Mouse (Mus musculus) heart, embryonic 14.5 days (tissue): Measurements from ENCODE around the gene Ptprc. TPM values are rescaled to one million over a fixed set of nuclear protein-coding genes. Genes with fewer than 3 reads are reported as not detected.

Source experiments
- ATAC-seq: fragments of 200-750 bp; cut with Nextera tagmentation; 2 replicates; pipeline ENCODE4 v1.8.0; 2017; ENCODE audit warnings: low read depth, moderate TSS enrichment; ENCODE audit not compliant: insufficient number of reproducible peaks, insufficient read depth, low FRiP score
- H3K27ac ChIP-seq, 2 experiments: fragments of 200-500 bp in 1 of 2; fragments of 300-500 bp in 1 of 2; sonication (generic) in 1 of 2; replicated peaks in 1 of 2; 2 replicates each; pipeline ENCODE4 v1.5.1; 2012 to 2014; ENCODE audit warnings: low read depth in 2 of 2, low read length in 2 of 2, control low read depth in 1 of 2, mild to moderate bottlenecking in 1 of 2, mixed read lengths in 1 of 2; ENCODE audit not compliant: control insufficient read depth in 1 of 2, insufficient read depth in 1 of 2
- H3K27me3 ChIP-seq: fragments of 300-500 bp; sonication (generic); 2 replicates; pipeline ENCODE4 v1.6.1; 2014; ENCODE audit warnings: mild to moderate bottlenecking, low read length, control low read depth; ENCODE audit not compliant: control insufficient read depth, insufficient read depth
- H3K36me3 ChIP-seq: fragments of 300-500 bp; sonication (generic); 2 replicates; pipeline ENCODE4 v1.6.1; 2014; ENCODE audit warnings: mild to moderate bottlenecking, control low read depth, low read length, mixed read lengths; ENCODE audit not compliant: control insufficient read depth, insufficient read depth
- H3K4me1 ChIP-seq, 2 experiments: fragments of 200-500 bp in 1 of 2; fragments of 300-500 bp in 1 of 2; sonication (generic) in 1 of 2; 2 replicates each; pipeline ENCODE4 v1.6.1; 2012 to 2014; ENCODE audit warnings: low read length in 2 of 2, control low read depth in 1 of 2, mixed read lengths in 1 of 2; ENCODE audit not compliant: control insufficient read depth in 2 of 2, insufficient read depth in 2 of 2
- H3K4me2 ChIP-seq: fragments of 300-500 bp; sonication (generic); 2 replicates; pipeline ENCODE4 v1.6.1; 2014; ENCODE audit warnings: mild to moderate bottlenecking, low read length
- H3K4me3 ChIP-seq, 2 experiments: fragments of 200-500 bp in 1 of 2; fragments of 300-500 bp in 1 of 2; sonication (generic) in 1 of 2; 2 replicates each; pipeline ENCODE4 v1.5.1; 2012 to 2014; ENCODE audit warnings: low read length in 2 of 2, mild to moderate bottlenecking in 2 of 2, control low read depth in 1 of 2, low read depth in 1 of 2, moderate library complexity in 1 of 2; ENCODE audit not compliant: control insufficient read depth in 1 of 2, insufficient read depth in 1 of 2
- H3K9ac ChIP-seq: fragments of 300-500 bp; sonication (generic); 2 replicates; pipeline ENCODE4 v1.6.1; 2014; ENCODE audit warnings: mild to moderate bottlenecking, low read length
- H3K9me3 ChIP-seq: fragments of 300-500 bp; sonication (generic); 2 replicates; pipeline ENCODE4 v1.6.1; 2016; ENCODE audit warnings: low read length, control low read depth; ENCODE audit not compliant: control insufficient read depth
- WGBS: fragments of 180-500 bp; shearing (Covaris S2); extraction: QIAGEN DNeasy Blood & Tissue Kit; methylation state at CpG from one replicate; pipeline ENCODE4 v1.1.7; 2014; 5-methylcytosine and 5-hydroxymethylcytosine counted together
- polyA plus RNA-seq: library from polyadenylated mRNA; unstranded; fragments of >200 nt; fragmentation: Nextera tagmentation; extraction: Ambion mirVana; gene quantifications from 2 replicates; pipeline ENCODE4 v1.2.1, GENCODE M21; 2014

Ptprc gene
- polyA plus RNA-seq, 1 experiment from 2014 or later, result 1.9 TPM

DNA sequence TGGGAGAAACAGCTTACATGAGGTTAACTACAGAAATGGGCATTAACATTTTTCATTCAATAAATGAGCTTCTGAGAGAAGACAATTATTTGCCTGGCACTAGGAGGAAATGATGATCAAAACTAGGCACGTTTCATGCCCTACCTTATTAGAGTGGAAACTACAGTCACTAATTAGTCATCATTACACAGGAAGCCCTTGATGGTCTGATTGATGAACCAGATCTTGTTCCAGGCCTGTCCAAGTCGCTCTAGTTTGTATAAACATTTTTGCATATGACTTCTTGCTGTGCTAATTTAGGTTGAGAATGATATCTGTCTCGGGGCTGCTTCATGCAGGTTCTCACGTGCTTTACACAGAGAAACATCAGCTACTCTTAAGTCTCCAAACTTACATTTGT is 10.4 kb upstream of the Ptprc start:
- Histone ChIP-seq H3K27me3 (no peaks in the 10 kb centered on the region), H3K9me3 (no peaks in the 10 kb centered on the region), H3K4me1 (no peaks in the 10 kb centered on the region), H3K9ac (no peak overlapping the region), H3K4me3 (no peak overlapping the region), H3K36me3 (no peaks in the 10 kb centered on the region), H3K27ac (no peak overlapping the region), H3K4me2 (no peak overlapping the region)
- ATAC-seq, result no peak
- 61% methylated on average over 4 of the region's 4 CpGs for WGBS

DNA sequence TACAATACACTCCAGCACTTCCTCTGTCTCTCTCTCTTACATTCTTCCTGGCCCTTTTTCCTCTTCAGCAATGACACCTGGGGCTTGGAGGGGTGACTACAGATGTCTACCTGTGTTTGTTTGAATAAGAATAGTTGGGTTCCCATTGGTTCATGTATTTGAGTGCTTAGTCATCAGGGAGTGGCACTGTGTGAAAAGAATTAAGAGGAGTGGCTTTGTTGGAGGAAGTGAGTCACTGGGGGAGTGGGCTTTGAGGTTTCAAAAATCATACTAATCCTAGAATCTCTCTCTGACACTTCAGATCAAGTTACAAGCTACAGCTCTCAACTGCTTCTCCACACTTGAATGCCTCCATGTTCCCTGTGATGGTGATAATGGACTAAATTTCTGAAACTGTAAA is 4.6 kb upstream of the Ptprc start:
- ATAC-seq, result no peak
- no peak overlapping the region for H3K4me2 ChIP-seq
- H3K36me3 ChIP-seq, result no peaks in the 10 kb centered on the region
- no peak overlapping the region for H3K9ac ChIP-seq
- H3K27ac ChIP-seq, result no peak overlapping the region
- no peaks in the 10 kb centered on the region for H3K9me3 ChIP-seq
- H3K27me3 ChIP-seq, result no peaks in the 10 kb centered on the region
- H3K4me1 ChIP-seq, result no peaks in the 10 kb centered on the region
- no peak overlapping the region for H3K4me3 ChIP-seq

DNA sequence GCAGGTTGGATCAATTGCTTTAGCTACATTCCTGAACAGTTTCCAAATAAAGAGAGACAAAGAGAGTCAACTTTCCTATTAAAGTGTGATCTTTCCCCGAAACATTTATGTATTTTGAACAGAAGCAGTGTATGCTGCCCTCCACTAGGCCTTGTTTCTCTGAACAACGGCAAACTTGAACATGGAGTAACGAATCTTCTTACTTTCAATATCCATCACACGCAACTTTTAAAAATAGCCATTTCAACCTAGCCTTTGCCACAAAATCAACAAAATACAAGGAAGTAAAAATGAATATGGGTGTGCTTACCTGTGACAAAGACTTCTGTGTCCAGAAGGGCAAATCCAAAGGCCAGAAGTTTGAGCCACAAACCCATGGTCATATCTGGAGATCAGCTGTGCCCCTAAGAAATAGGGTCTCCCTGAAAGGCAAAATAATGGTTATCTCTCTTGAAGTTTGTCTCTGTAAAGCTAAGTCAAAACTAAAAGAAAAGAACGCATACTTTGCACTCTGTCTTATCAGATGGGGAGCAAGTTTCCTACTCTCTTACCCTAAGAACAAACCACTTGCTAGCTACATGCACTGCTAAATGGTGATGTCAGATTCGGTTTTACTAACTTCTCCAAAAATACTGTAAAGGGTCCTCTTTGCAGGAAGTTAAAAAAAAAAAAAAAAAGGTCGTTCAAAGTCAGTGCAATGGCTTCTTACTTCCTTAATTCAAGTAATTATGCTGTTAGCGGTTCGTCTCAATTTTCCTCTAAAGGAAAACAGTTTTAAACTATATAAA is 609 bp downstream of the Ptprc start:
- no peaks in the 10 kb centered on the region for H3K27me3 ChIP-seq
- H3K4me3 ChIP-seq, result no peak overlapping the region
- H3K36me3 ChIP-seq, result no peaks in the 10 kb centered on the region
- WGBS, result 79% methylated on average over 9 of the region's 9 CpGs
- H3K27ac ChIP-seq, result no peak overlapping the region
- no peak for ATAC-seq
- no peaks in the 10 kb centered on the region for H3K4me1 ChIP-seq
- H3K9ac ChIP-seq, result no peak overlapping the region
- no peak overlapping the region for H3K4me2 ChIP-seq
- H3K9me3 ChIP-seq, result no peaks in the 10 kb centered on the region

DNA sequence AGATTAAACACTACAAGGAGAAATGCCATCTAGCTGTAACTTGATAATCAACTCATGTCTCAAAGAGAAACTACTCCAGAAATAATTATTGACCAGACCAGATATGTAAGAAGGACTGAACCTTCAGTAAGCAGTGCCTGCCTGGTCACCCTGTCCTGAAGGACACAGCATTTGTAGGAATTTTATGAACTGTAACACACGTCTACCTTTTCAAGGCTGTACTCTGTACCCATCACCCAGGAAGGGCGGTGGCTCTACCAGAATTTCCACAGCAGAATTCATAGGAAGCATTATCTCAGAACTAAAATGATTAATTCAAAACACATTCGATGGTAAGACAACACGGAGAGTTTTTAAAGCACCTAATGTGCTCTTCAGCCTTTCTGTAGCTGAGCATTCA is 1.4 kb downstream of the Ptprc start:
- Histone ChIP-seq H3K9me3 (no peaks in the 10 kb centered on the region), H3K27ac (no peak overlapping the region), H3K27me3 (no peaks in the 10 kb centered on the region), H3K4me2 (no peak overlapping the region), H3K4me3 (no peak overlapping the region), H3K9ac (no peak overlapping the region), H3K36me3 (no peaks in the 10 kb centered on the region), H3K4me1 (no peaks in the 10 kb centered on the region)
- no peak for ATAC-seq
- WGBS, result 76% methylated on average over 4 of the region's 4 CpGs

DNA sequence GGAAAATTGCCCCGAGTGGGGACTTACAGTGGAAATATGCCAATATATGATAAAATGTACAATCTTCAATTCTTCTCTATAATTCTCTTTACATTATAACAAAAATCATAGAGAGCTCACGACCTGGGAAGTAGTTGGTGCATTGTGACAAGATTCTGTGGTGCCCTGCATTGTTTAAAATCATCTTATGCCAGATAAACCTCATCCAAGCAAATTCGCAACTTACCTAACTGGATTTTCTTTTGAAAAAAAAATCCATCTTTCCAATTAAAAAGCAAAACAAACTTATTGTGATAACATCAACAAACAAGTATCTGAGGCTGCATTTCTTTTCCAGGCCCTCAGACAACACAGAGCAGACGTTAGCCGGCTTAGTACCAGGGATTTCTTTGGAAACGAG is 1.8 kb downstream of the Ptprc start:
- Histone ChIP-seq H3K27me3 (no peaks in the 10 kb centered on the region), H3K4me3 (no peak overlapping the region), H3K4me1 (no peaks in the 10 kb centered on the region), H3K9me3 (no peaks in the 10 kb centered on the region), H3K4me2 (no peak overlapping the region), H3K36me3 (no peaks in the 10 kb centered on the region), H3K9ac (no peak overlapping the region), H3K27ac (no peak overlapping the region)
- no peak for ATAC-seq
- 78% methylated on average over 6 of the region's 6 CpGs for WGBS

DNA sequence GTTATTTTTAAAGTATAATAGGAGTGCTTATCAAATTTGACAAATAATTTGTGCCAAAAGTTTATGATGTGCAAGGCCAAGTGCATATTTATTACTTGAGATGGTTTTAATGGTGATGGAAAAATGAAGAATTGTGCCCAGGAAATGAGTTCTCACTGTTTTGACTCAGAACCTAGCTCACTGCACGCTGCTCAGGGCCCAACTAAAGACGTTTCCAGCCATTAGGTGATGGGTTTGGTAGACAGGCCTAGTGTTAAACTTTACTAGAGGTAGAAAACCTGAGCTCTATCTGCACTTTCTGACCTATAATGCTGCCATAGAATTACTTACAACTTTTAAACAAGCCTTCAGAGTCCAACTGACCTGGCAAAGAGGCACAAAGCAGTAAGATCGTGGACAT is 3.0 kb downstream of the Ptprc start:
- no peaks in the 10 kb centered on the region for H3K27me3 ChIP-seq
- no peaks in the 10 kb centered on the region for H3K36me3 ChIP-seq
- no peaks in the 10 kb centered on the region for H3K9me3 ChIP-seq
- no peak overlapping the region for H3K4me2 ChIP-seq
- 77% methylated on average over 3 of the region's 3 CpGs for WGBS
- no peak overlapping the region for H3K27ac ChIP-seq
- ATAC-seq, result no peak
- H3K9ac ChIP-seq, result no peak overlapping the region
- H3K4me3 ChIP-seq, result no peak overlapping the region
- no peaks in the 10 kb centered on the region for H3K4me1 ChIP-seq

DNA sequence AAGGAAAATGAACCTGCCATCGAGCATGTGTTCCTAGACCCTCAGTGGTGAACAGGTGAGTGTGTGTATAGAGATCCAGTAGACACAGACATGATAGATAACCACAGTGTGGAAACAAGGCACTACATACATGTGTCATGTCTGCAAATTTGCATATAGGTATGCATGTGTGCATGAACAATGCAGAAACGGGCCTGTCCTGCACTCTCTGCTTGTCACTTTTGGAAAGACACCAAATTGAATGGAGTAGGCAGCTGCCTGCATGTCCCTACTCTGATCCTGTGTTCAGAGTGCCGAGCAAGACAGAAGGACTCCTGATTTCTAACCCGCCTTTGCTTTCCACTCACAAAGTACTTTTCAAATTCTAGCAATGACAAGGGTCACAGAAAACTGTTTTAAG is 3.4 kb downstream of the Ptprc start:
- H3K4me3 ChIP-seq, result no peak overlapping the region
- ATAC-seq, result no peak
- H3K9me3 ChIP-seq, result no peaks in the 10 kb centered on the region
- H3K9ac ChIP-seq, result no peak overlapping the region
- no peaks in the 10 kb centered on the region for H3K27me3 ChIP-seq
- no peaks in the 10 kb centered on the region for H3K4me1 ChIP-seq
- WGBS, result 82% methylated on average over 4 of the region's 4 CpGs
- H3K4me2 ChIP-seq, result no peak overlapping the region
- no peak overlapping the region for H3K27ac ChIP-seq
- H3K36me3 ChIP-seq, result no peaks in the 10 kb centered on the region

DNA sequence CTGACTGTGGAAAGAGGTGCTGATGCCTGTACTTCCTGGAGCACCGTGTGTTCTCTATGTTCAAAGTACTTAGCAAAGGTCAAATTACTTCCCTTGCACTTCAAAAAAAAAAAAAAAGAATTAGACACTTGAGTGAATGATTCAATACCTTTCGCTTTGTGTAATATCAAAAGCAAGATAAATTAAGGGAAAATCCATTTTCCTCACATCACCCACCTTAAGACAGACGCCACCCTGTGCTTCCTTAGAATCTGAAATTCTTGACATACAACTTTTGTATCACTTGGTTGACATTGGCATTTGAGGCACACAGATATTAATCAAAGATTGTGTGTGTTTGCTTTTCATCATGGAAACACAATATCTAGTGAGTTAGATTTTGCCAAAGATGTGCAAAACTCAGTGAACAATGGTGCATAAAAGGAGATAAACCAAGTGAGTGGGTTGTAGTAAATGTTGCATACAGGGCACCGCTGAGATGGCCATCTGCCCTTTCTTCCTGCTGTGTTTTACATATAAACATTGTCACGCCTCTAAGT is 9.2 kb downstream of the Ptprc start:
- no peak overlapping the region for H3K4me2 ChIP-seq
- H3K4me3 ChIP-seq, result no peak overlapping the region
- H3K9me3 ChIP-seq, result no peaks in the 10 kb centered on the region
- no peaks in the 10 kb centered on the region for H3K27me3 ChIP-seq
- H3K9ac ChIP-seq, result no peak overlapping the region
- H3K4me1 ChIP-seq, result no peaks in the 10 kb centered on the region
- 70% methylated on average over 5 of the region's 5 CpGs for WGBS
- no peak for ATAC-seq
- H3K27ac ChIP-seq, result no peak overlapping the region
- H3K36me3 ChIP-seq, result no peaks in the 10 kb centered on the region
